11 mouse cellular contexts compared by ENCODE assay signal in genomic region chr10:118087570-118088340, GRCm38 (mm10). TPM values are rescaled to one million over a fixed set of nuclear protein-coding genes. Genes with fewer than 3 reads are reported as not detected.
DNase-seq lines count a peak whose midpoint lies in the region; ATAC-seq and TF ChIP-seq lines count a peak whose summit lies in the region.
"Had no signal": no experiment of that assay in that cellular context is flagged by ENCODE, and none has a peak within 500 bp of the region (broad histone marks: within the 10 kb centered on the region; RNA-seq: fewer than 3 reads in every experiment).

No protein-coding gene starts in this region.

- 0 out of 2 replicates have a peak overlapping the region, but pooled peaks have one; percentile 11 for H3K4me2 ChIP-seq in intestine, embryonic 14.5 days (ENCODE audit: low read length)
- H3K4me2 ChIP-seq in intestine, postnatal 0 days (replicated peaks; ENCODE audit: low read depth): no peak overlapping the region
- peak overlapping the region; percentile 12; the same call in 1 of the 2 replicates for H3K4me2 ChIP-seq in forebrain, embryonic 14.5 days (ENCODE audit: low read length)
- H3K4me2 ChIP-seq in intestine, embryonic 16.5 days (ENCODE audit: low read depth, low read length): no peak overlapping the region
- H3K4me2 ChIP-seq in stomach, embryonic 14.5 days (replicated peaks; ENCODE audit: low read depth, low read length): peak overlapping the region; percentile 0; the same call in 1 of the 2 replicates
- H3K4me2 ChIP-seq: liver, embryonic 11.5 days had no signal

- no peak overlapping the region for H3K9ac ChIP-seq in intestine, embryonic 14.5 days (ENCODE audit: low read length)
- no peak overlapping the region for H3K9ac ChIP-seq in intestine, postnatal 0 days (ENCODE audit: low read depth, low read length)
- H3K9ac ChIP-seq in forebrain, embryonic 14.5 days (ENCODE audit: low read length): no peak overlapping the region
- H3K9ac ChIP-seq in intestine, embryonic 16.5 days (ENCODE audit: low read depth, low read length): no peak overlapping the region
- H3K9ac ChIP-seq in stomach, embryonic 14.5 days (replicated peaks; ENCODE audit: low read depth, low read length): no peak overlapping the region

- ATAC-seq in intestine, embryonic 14.5 days (replicated peaks; ENCODE audit: low FRiP score, low TSS enrichment, low read depth): no peak
- ATAC-seq in intestine, postnatal 0 days: no peak
- peak; percentile 12; the same call in 1 of the 2 replicates for ATAC-seq in forebrain, embryonic 14.5 days
- no peak for ATAC-seq in intestine, embryonic 16.5 days
- ATAC-seq in stomach, embryonic 14.5 days (ENCODE audit: insufficient number of reproducible peaks, insufficient read depth, low FRiP score, low read depth): no peak
- no peak for ATAC-seq in inflammation-experienced regulatory T-cells, adult 6 months

- no peak for TF ChIP-seq CTCF in intestine, postnatal 0 days (IDR thresholded peaks at IDR 0.05; ENCODE audit: low read depth)

- no peaks in the 10 kb centered on the region for H3K27me3 ChIP-seq in intestine, embryonic 14.5 days (replicated peaks; ENCODE audit: control insufficient read depth, insufficient read depth, low read length)
- H3K27me3 ChIP-seq in intestine, postnatal 0 days (replicated peaks; ENCODE audit: control insufficient read depth, insufficient read depth, low read length): no peaks in the 10 kb centered on the region
- H3K27me3 ChIP-seq in forebrain, embryonic 14.5 days (replicated peaks; ENCODE audit: control insufficient read depth, insufficient read depth, low read length): no peaks in the 10 kb centered on the region
- 0 out of 2 replicates have a peak, but pooled peaks cover 3% of the 10 kb centered on the region for H3K27me3 ChIP-seq in intestine, embryonic 16.5 days (replicated peaks; ENCODE audit: control insufficient read depth, insufficient read depth, low read length)
- no peaks in the 10 kb centered on the region for H3K27me3 ChIP-seq in stomach, embryonic 14.5 days (ENCODE audit: control insufficient read depth, insufficient read depth, low read length)

- 19% methylated on average over 12 of the region's 12 CpGs for WGBS in intestine, embryonic 14.5 days
- 15% methylated on average over 12 of the region's 12 CpGs for WGBS in intestine, postnatal 0 days
- WGBS in forebrain, embryonic 14.5 days: 18% methylated on average over 12 of the region's 12 CpGs
- WGBS in intestine, embryonic 16.5 days: 21% methylated on average over 12 of the region's 12 CpGs
- WGBS in stomach, embryonic 14.5 days: 18% methylated on average over 12 of the region's 12 CpGs

- H3K4me3 ChIP-seq in intestine, embryonic 14.5 days (ENCODE audit: low read depth, low read length): no peak overlapping the region
- no peak overlapping the region for H3K4me3 ChIP-seq in intestine, postnatal 0 days (ENCODE audit: low read depth, low read length)
- H3K4me3 ChIP-seq in forebrain, embryonic 14.5 days (ENCODE audit: low read depth, low read length): no peak overlapping the region
- H3K4me3 ChIP-seq in intestine, embryonic 16.5 days (ENCODE audit: low read length): no peak overlapping the region
- no peak overlapping the region for H3K4me3 ChIP-seq in stomach, embryonic 14.5 days (ENCODE audit: low read depth, low read length)
- H3K4me3 ChIP-seq: gastrocnemius, adult 2 months; myocyte had no signal

- H3K9me3 ChIP-seq in intestine, embryonic 14.5 days (ENCODE audit: control insufficient read depth, low read length): no peaks in the 10 kb centered on the region
- H3K9me3 ChIP-seq in intestine, postnatal 0 days (ENCODE audit: control insufficient read depth): no peaks in the 10 kb centered on the region
- no peaks in the 10 kb centered on the region for H3K9me3 ChIP-seq in forebrain, embryonic 14.5 days (replicated peaks; ENCODE audit: control insufficient read depth, low read length)
- H3K9me3 ChIP-seq in intestine, embryonic 16.5 days (ENCODE audit: control insufficient read depth, low read length): no peaks in the 10 kb centered on the region
- no peaks in the 10 kb centered on the region for H3K9me3 ChIP-seq in stomach, embryonic 14.5 days (ENCODE audit: control insufficient read depth, low read depth, low read length)

- intact Hi-C loops in left cerebral cortex, postnatal 36 days (cut with DNase I): no loop called here

- peak overlapping the region; percentile 62; the same call in 1 of the 2 replicates for H3K27ac ChIP-seq in intestine, embryonic 14.5 days (ENCODE audit: low read depth)
- H3K27ac ChIP-seq in intestine, postnatal 0 days (ENCODE audit: low read depth, low read length): no peak overlapping the region
- H3K27ac ChIP-seq in forebrain, embryonic 14.5 days (ENCODE audit: low read depth, low read length): peak overlapping the region; percentile 3; the same call in 1 of the 2 replicates
- H3K27ac ChIP-seq in intestine, embryonic 16.5 days (ENCODE audit: low read length): peak overlapping the region; percentile 43; the same call in 1 of the 2 replicates
- no peak overlapping the region for H3K27ac ChIP-seq in stomach, embryonic 14.5 days (ENCODE audit: low read length)
- H3K27ac ChIP-seq: gastrocnemius, adult 2 months had no signal

- no peaks in the 10 kb centered on the region for H3K36me3 ChIP-seq in intestine, embryonic 14.5 days (ENCODE audit: control insufficient read depth, insufficient read depth, low read length)
- no peaks in the 10 kb centered on the region for H3K36me3 ChIP-seq in intestine, postnatal 0 days (ENCODE audit: control insufficient read depth, insufficient read depth)
- H3K36me3 ChIP-seq in forebrain, embryonic 14.5 days (ENCODE audit: control insufficient read depth, insufficient read depth, low read length): no peaks in the 10 kb centered on the region
- H3K36me3 ChIP-seq in intestine, embryonic 16.5 days (ENCODE audit: control insufficient read depth, insufficient read depth, low read length): no peaks in the 10 kb centered on the region
- no peaks in the 10 kb centered on the region for H3K36me3 ChIP-seq in stomach, embryonic 14.5 days (ENCODE audit: control insufficient read depth, insufficient read depth, low read length)

- no peak for DNase-seq in intestine, embryonic 14.5 days (ENCODE audit: low spot score)
- peak; percentile 48 for DNase-seq in forebrain, embryonic 14.5 days (ENCODE audit: low spot score)
- DNase-seq in left cerebral cortex, postnatal 36 days (ENCODE audit: low spot score in 2 of 2): no peak
- no peak for DNase-seq in right cerebral cortex, adult 2 months (ENCODE audit: low spot score in 2 of 2)
- DNase-seq: gastrocnemius, adult 2 months had no signal

- no peaks in the 10 kb centered on the region for H3K4me1 ChIP-seq in intestine, embryonic 14.5 days (replicated peaks; ENCODE audit: control insufficient read depth, insufficient read depth, low read length)
- H3K4me1 ChIP-seq in intestine, postnatal 0 days (replicated peaks; ENCODE audit: control insufficient read depth, insufficient read depth, low read length): no peaks in the 10 kb centered on the region
- H3K4me1 ChIP-seq in forebrain, embryonic 14.5 days (ENCODE audit: control insufficient read depth, insufficient read depth, low read length): no peaks in the 10 kb centered on the region
- no peaks in the 10 kb centered on the region; the same call in 1 of the 2 replicates for H3K4me1 ChIP-seq in intestine, embryonic 16.5 days (ENCODE audit: control insufficient read depth, insufficient read depth, low read length)
- no peaks in the 10 kb centered on the region for H3K4me1 ChIP-seq in stomach, embryonic 14.5 days (ENCODE audit: control insufficient read depth, insufficient read depth, low read length)

RNA-seq across cellular contexts. Expression of gene Mdm1, which starts 53.9 kb away (rescaled TPM):
- 20.4 and 22.3 TPM in 2 replicates for polyA plus RNA-seq in intestine, embryonic 14.5 days (2014; fragmentation: Nextera tagmentation; extraction: Ambion mirVana)
- polyA plus RNA-seq in intestine, postnatal 0 days (2015; fragmentation: Nextera tagmentation; extraction: Ambion mirVana): 3.9 and 4.4 TPM in 2 replicates
- 31.6 and 34.7 TPM in 2 replicates for polyA plus RNA-seq in forebrain, embryonic 14.5 days (2014; fragmentation: Nextera tagmentation; extraction: Ambion mirVana)
- 13.0 and 13.9 TPM in 2 replicates for polyA plus RNA-seq in intestine, embryonic 16.5 days (2015; fragmentation: Nextera tagmentation; extraction: Ambion mirVana)
- 20.7 and 20.9 TPM in 2 replicates for polyA plus RNA-seq in stomach, embryonic 14.5 days (2014; fragmentation: Nextera tagmentation; extraction: Ambion mirVana)
- total RNA-seq in left cerebral cortex, postnatal 36 days (2021): 1 to 10 TPM; 3.9 to 8.1 TPM
- 10 to 100 TPM in 1 of 3 experiments, 1 to 10 TPM in 2; 4.5 to 10.9 (median 4.7) TPM for polyA plus RNA-seq in inflammation-experienced regulatory T-cells, adult 6 months (2017; shearing (Covaris generic))

Comparison
In these comparisons a context has a peak if more than half of its experiments do, and no peak if none do; other contexts are left out.
1. H3K27ac ChIP-seq: peak in intestine, embryonic 14.5 days (single experiment), forebrain, embryonic 14.5 days (single experiment) and intestine, embryonic 16.5 days (single experiment); none in intestine, postnatal 0 days (single experiment) and stomach, embryonic 14.5 days (single experiment).
2. H3K4me2 ChIP-seq: peak in intestine, embryonic 14.5 days (single experiment), forebrain, embryonic 14.5 days (single experiment) and stomach, embryonic 14.5 days (single experiment); none in intestine, postnatal 0 days (single experiment) and intestine, embryonic 16.5 days (single experiment).